Mouse (Mus musculus) forebrain, embryonic 15.5 days (tissue): Measurements from ENCODE around the gene Iqcf1. TPM values are rescaled to one million over a fixed set of nuclear protein-coding genes. Genes with fewer than 3 reads are reported as not detected.

Source experiments
- ATAC-seq: fragments of 200-750 bp; cut with Nextera tagmentation; replicated peaks from 2 replicates; pipeline ENCODE4 v1.8.0; 2017; ENCODE audit warnings: mild to moderate bottlenecking, moderate TSS enrichment, moderate library complexity
- H3K27ac ChIP-seq: fragments of 300-500 bp; sonication (generic); replicated peaks from 2 replicates; pipeline ENCODE4 v1.5.1; 2015; ENCODE audit warnings: mild to moderate bottlenecking, inconsistent platforms
- H3K27me3 ChIP-seq: fragments of 300-500 bp; sonication (generic); 2 replicates; pipeline ENCODE4 v1.6.1; 2015; ENCODE audit warnings: inconsistent platforms
- H3K36me3 ChIP-seq: fragments of 300-500 bp; sonication (generic); 2 replicates; pipeline ENCODE4 v1.6.1; 2015; ENCODE audit warnings: mild to moderate bottlenecking, inconsistent platforms
- H3K4me1 ChIP-seq: fragments of 300-500 bp; sonication (generic); 2 replicates; pipeline ENCODE4 v1.6.1; 2015; ENCODE audit warnings: inconsistent platforms
- H3K4me2 ChIP-seq: fragments of 300-500 bp; sonication (generic); replicated peaks from 2 replicates; pipeline ENCODE4 v1.6.1; 2015; ENCODE audit warnings: mild to moderate bottlenecking, inconsistent platforms
- H3K4me3 ChIP-seq: fragments of 300-500 bp; sonication (generic); 2 replicates; pipeline ENCODE4 v1.5.1; 2015; ENCODE audit warnings: mild to moderate bottlenecking, inconsistent platforms
- H3K9ac ChIP-seq: fragments of 300-500 bp; sonication (generic); replicated peaks from 2 replicates; pipeline ENCODE4 v1.6.1; 2015; ENCODE audit warnings: mild to moderate bottlenecking, inconsistent platforms
- H3K9me3 ChIP-seq: fragments of 300-500 bp; sonication (generic); 2 replicates; pipeline ENCODE4 v1.6.1; 2016; ENCODE audit warnings: inconsistent platforms
- WGBS: fragments of 180-500 bp; shearing (Covaris S2); methylation state at CpG from one replicate; pipeline ENCODE4 v1.1.7; 2015; ENCODE audit warnings: mixed read lengths; 5-methylcytosine and 5-hydroxymethylcytosine counted together
- polyA plus RNA-seq: library from polyadenylated mRNA; unstranded; fragments of >200 nt; fragmentation: Nextera tagmentation; extraction: Ambion mirVana; gene quantifications from 2 replicates; pipeline ENCODE4 v1.2.1, GENCODE M21; 2015

Gene Iqcf1
- polyA plus RNA-seq, 1 experiment from 2014 or later: not detected

- 83% methylated on average over 6 of the region's 6 CpGs for WGBS
- Histone ChIP-seq H3K4me1 (peaks cover 21% of the 10 kb centered on the region), H3K9me3 (no peaks in the 10 kb centered on the region), H3K4me3 (no peak overlapping the region), H3K27ac (no peak overlapping the region), H3K4me2 (no peak overlapping the region), H3K27me3 (no peaks in the 10 kb centered on the region), H3K9ac (no peak overlapping the region), H3K36me3 (no peaks in the 10 kb centered on the region)
- ATAC-seq: no peak
Measured at GRCm38 (mm10) chr9:106469317-106469716, 30.4 kb upstream of the Iqcf1 start.

GRCm38 (mm10) chr9:106469776-106470175 lies 30.0 kb upstream of the Iqcf1 start:
- no peak for ATAC-seq
- H3K27ac ChIP-seq: no peak overlapping the region
- WGBS: 73% methylated on average over 9 of the region's 9 CpGs
- no peaks in the 10 kb centered on the region for H3K9me3 ChIP-seq
- H3K36me3 ChIP-seq: no peaks in the 10 kb centered on the region
- no peak overlapping the region for H3K9ac ChIP-seq
- H3K27me3 ChIP-seq: no peaks in the 10 kb centered on the region
- H3K4me2 ChIP-seq: no peak overlapping the region
- peaks cover 21% of the 10 kb centered on the region for H3K4me1 ChIP-seq
- H3K4me3 ChIP-seq: no peak overlapping the region

- no peak overlapping the region for H3K4me3 ChIP-seq
- no peak overlapping the region for H3K4me2 ChIP-seq
- no peaks in the 10 kb centered on the region for H3K9me3 ChIP-seq
- H3K9ac ChIP-seq: no peak overlapping the region
- H3K36me3 ChIP-seq: no peaks in the 10 kb centered on the region
- 63% methylated on average over 14 of the region's 14 CpGs for WGBS
- peaks cover 13% of the 10 kb centered on the region for H3K4me1 ChIP-seq
- H3K27me3 ChIP-seq: no peaks in the 10 kb centered on the region
- ATAC-seq: no peak
- H3K27ac ChIP-seq: no peak overlapping the region
Measured at GRCm38 (mm10) chr9:106470991-106471750, 28.6 kb upstream of the Iqcf1 start.

- H3K27me3 ChIP-seq: no peaks in the 10 kb centered on the region
- H3K4me1 ChIP-seq: peaks cover 17% of the 10 kb centered on the region
- no peaks in the 10 kb centered on the region for H3K36me3 ChIP-seq
- no peak for ATAC-seq
- no peak overlapping the region for H3K9ac ChIP-seq
- H3K9me3 ChIP-seq: no peaks in the 10 kb centered on the region
- H3K4me3 ChIP-seq: no peak overlapping the region
- H3K27ac ChIP-seq: no peak overlapping the region
- H3K4me2 ChIP-seq: no peak overlapping the region
- 11% methylated on average over 5 of the region's 5 CpGs for WGBS
Measured at GRCm38 (mm10) chr9:106471892-106472291, 27.9 kb upstream of the Iqcf1 start.

- H3K27ac ChIP-seq: no peak overlapping the region
- H3K36me3 ChIP-seq: no peaks in the 10 kb centered on the region
- no peaks in the 10 kb centered on the region for H3K9me3 ChIP-seq
- 73% methylated on average over 4 of the region's 4 CpGs for WGBS
- H3K4me1 ChIP-seq: peaks cover 17% of the 10 kb centered on the region
- no peak overlapping the region for H3K4me2 ChIP-seq
- H3K4me3 ChIP-seq: no peak overlapping the region
- H3K27me3 ChIP-seq: no peaks in the 10 kb centered on the region
- no peak for ATAC-seq
- no peak overlapping the region for H3K9ac ChIP-seq
Measured at GRCm38 (mm10) chr9:106472321-106472720, 27.4 kb upstream of the Iqcf1 start.

GRCm38 (mm10) chr9:106473081-106473752 lies 26.6 kb upstream of the Iqcf1 start:
- Histone ChIP-seq H3K36me3 (no peaks in the 10 kb centered on the region), H3K27ac (no peak overlapping the region), H3K27me3 (no peaks in the 10 kb centered on the region), H3K4me1 (peaks cover 25% of the 10 kb centered on the region), H3K9me3 (no peaks in the 10 kb centered on the region), H3K4me3 (no peak overlapping the region), H3K9ac (no peak overlapping the region), H3K4me2 (no peak overlapping the region)
- no peak for ATAC-seq
- 91% methylated on average over 16 of the region's 16 CpGs for WGBS

- Histone ChIP-seq H3K27ac (no peak overlapping the region), H3K4me1 (peaks cover 30% of the 10 kb centered on the region), H3K9ac (no peak overlapping the region), H3K4me2 (no peak overlapping the region), H3K9me3 (no peaks in the 10 kb centered on the region), H3K27me3 (no peaks in the 10 kb centered on the region), H3K36me3 (no peaks in the 10 kb centered on the region), H3K4me3 (no peak overlapping the region)
- ATAC-seq: no peak
- WGBS: 81% methylated on average over 5 of the region's 5 CpGs
Measured at GRCm38 (mm10) chr9:106473753-106474105, 26.0 kb upstream of the Iqcf1 start.

GRCm38 (mm10) chr9:106474456-106474855 lies 25.3 kb upstream of the Iqcf1 start:
- H3K9ac ChIP-seq: no peak overlapping the region

GRCm38 (mm10) chr9:106475046-106475445 lies 24.7 kb upstream of the Iqcf1 start:
- no peaks in the 10 kb centered on the region for H3K36me3 ChIP-seq
- H3K4me1 ChIP-seq: peaks cover 32% of the 10 kb centered on the region
- no peak for ATAC-seq
- no peak overlapping the region for H3K4me2 ChIP-seq
- H3K9me3 ChIP-seq: no peaks in the 10 kb centered on the region
- H3K4me3 ChIP-seq: no peak overlapping the region
- H3K27ac ChIP-seq: no peak overlapping the region
- H3K27me3 ChIP-seq: no peaks in the 10 kb centered on the region
- WGBS: 66% methylated on average over 7 of the region's 7 CpGs
- no peak overlapping the region for H3K9ac ChIP-seq

More at GRCm38 (mm10) chr9:106474456-106474855, 25.3 kb upstream of the Iqcf1 start:
- Histone ChIP-seq H3K4me3 (no peak overlapping the region), H3K4me2 (no peak overlapping the region), H3K9me3 (no peaks in the 10 kb centered on the region), H3K4me1 (peaks cover 32% of the 10 kb centered on the region), H3K27ac (no peak overlapping the region), H3K36me3 (no peaks in the 10 kb centered on the region), H3K27me3 (no peaks in the 10 kb centered on the region)
- 8% methylated on average over 6 of the region's 6 CpGs for WGBS
- no peak for ATAC-seq

- Histone ChIP-seq H3K9ac (0 out of 2 replicates have a peak within 1 kb of the TSS, but pooled peaks have one; percentile 1), H3K4me1 (peaks cover 32% of the 10 kb centered on the region), H3K27me3 (no peaks in the 10 kb centered on the region), H3K9me3 (no peaks in the 10 kb centered on the region), H3K4me2 (peak within 1 kb of the TSS; percentile 19; the same call in 1 of the 2 replicates), H3K36me3 (no peaks in the 10 kb centered on the region), H3K27ac (peak within 1 kb of the TSS; percentile 40; the same call in 1 of the 2 replicates), H3K4me3 (peak within 1 kb of the TSS; percentile 67)
- no peak for ATAC-seq
- WGBS: 88% methylated on average over 10 of the region's 10 CpGs
Measured at GRCm38 (mm10) chr9:106475663-106476001, 24.1 kb upstream of the Iqcf1 start, which contains the start of gene Rrp9. Rrp9 (plus strand) TSS chr9:106475963.

GRCm38 (mm10) chr9:106476002-106476923 lies 23.5 kb upstream of the Iqcf1 start:
- Histone ChIP-seq H3K36me3 (no peaks in the 10 kb centered on the region), H3K4me3 (peak overlapping the region; percentile 67), H3K9me3 (no peaks in the 10 kb centered on the region), H3K9ac (0 out of 2 replicates have a peak overlapping the region, but pooled peaks have one; percentile 1), H3K4me2 (peak overlapping the region; percentile 19; the same call in 1 of the 2 replicates), H3K27ac (peak overlapping the region; percentile 40; the same call in 1 of the 2 replicates), H3K4me1 (peaks cover 32% of the 10 kb centered on the region), H3K27me3 (no peaks in the 10 kb centered on the region)
- WGBS: 37% methylated on average over 16 of the region's 16 CpGs
- ATAC-seq: no peak; the same call in 1 of the 2 replicates
